Mouse (Mus musculus) erythroid progenitor cell, adult 5-6 weeks (primary cell): Measurements from ENCODE around the gene Hoxa5. TPM values are rescaled to one million over a fixed set of nuclear protein-coding genes. Genes with fewer than 3 reads are reported as not detected.

Source experiments
- ATAC-seq: replicated peaks from 2 replicates; pipeline ENCODE4 v1.8.0; 2016; ENCODE audit warnings: moderate number of reproducible peaks, mild to moderate bottlenecking, moderate TSS enrichment, inconsistent platforms; ENCODE audit not compliant: poor library complexity, low FRiP score, severe bottlenecking
- total RNA-seq, 2 experiments: library from RNA; stranded (forward) in 1 of 2; stranded (reverse) in 1 of 2; fragments of 150-400 nt in 1 of 2; fragments of 186-747, 209-891 nt in 1 of 2; gene quantifications; 2 replicates each; pipeline versions ENCODE4 v1.2.3 to v1.2.4; 2015 to 2017; ENCODE audit warnings: low replicate concordance in 2 of 2

Hoxa5 gene
- total RNA-seq, 2 experiments from 2014 or later = not detected

- ATAC-seq = no peak
Observed at GRCm38 (mm10) chr6:52217459-52217768, 13.0 kb upstream of the Hoxa5 start.

DNA sequence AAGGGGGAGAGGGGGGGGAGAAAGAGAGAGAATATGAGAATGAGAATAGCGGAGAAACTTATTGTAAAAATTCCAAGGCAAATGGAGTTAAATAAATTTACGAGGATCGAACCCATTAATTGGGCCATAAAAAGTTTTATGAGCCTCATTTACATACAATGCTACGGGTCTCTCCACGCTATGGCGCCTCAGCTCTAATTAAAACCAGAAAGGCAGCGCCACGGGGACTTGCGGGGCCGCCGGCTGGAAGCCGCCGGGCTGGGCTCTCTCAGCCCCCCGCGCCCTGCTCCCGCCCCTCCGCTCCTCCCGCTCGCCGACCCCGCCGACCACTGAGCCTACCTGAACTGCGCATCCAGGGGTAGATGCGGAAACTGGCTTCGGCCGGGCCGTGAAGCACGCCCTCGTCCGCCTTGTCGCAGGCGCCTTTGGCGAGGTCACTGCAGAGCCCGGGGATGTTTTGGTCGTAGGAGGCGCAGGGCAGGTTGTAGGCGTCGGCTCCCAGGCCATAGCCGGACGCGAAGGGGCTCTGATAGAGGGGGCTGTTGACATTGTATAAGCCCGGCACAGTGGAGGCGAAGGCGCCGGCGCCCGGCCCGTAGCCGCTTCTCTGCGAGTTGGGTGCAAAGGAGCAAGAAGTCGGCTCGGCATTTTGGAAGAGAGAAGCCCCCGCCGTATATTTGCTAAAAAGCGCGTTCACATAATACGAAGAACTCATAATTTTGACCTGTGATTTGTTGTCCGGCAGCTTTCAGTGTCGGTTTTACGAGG is 12.5 kb upstream of the Hoxa5 start:
- no peak for ATAC-seq

DNA sequence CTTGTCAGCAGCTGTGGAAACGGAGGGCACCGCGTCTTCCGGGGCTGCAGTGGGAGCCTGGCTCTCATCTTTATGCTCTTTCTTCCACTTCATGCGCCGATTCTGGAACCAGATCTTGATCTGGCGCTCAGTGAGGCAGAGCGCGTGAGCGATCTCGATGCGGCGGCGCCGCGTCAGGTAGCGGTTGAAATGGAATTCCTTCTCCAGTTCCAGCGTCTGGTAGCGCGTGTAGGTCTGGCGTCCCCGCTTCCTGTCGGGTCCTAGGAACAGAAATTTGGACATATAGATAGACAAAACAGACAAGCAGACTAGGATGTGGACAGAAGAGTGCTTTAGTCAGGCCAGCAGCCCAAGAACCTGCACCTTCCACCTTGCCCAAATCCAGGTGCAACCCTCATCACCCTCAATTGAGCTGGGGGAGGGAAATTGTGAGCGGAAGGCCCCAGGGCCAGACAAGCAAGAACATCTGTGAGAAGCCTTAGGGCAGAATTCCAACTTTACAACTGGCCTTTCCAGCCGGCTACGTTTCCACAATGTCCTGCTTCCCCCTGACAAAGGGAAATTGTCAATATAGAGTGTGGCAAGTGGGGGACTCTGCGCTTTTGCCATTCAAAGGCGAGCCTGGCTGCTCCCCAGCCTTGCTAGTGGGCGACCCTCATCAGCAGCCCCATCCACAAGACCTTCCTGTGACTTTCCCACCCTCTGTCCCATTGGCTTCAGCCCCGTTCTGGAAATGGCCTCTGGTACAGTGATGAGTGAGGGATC is 11.6 kb upstream of the Hoxa5 start:
- no peak for ATAC-seq

- ATAC-seq = no peak
Observed at GRCm38 (mm10) chr6:52215070-52215469, 10.7 kb upstream of the Hoxa5 start.

DNA sequence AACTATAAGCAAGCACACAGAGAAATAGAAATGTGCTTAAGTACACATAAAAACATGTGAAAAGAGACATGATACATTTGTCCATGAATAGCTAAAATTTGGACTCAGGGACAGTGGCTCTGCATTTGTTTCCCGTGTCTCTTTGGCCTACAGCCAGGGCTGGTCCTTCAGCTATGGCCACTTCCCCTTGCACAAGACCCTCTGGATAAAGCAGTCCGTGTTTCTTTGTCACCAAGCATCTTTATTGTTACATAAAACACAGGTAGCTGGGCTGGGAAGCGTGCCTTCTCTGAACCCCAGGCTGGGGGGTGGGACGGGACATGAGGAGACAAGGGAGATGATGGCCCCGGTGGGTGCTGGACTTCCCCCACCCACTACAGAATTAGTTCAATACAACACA is 9.9 kb upstream of the Hoxa5 start:
- no peak for ATAC-seq

- ATAC-seq = no peak
Observed at GRCm38 (mm10) chr6:52213119-52213986, 9.0 kb upstream of the Hoxa5 start, which contains the start of the genes Hoxa3 and Gm28308. Gene Hoxa3, minus strand, starts transcription at chr6:52213336. Gene Gm28308, minus strand, starts transcription at chr6:52213339.

- no peak for ATAC-seq
Observed at GRCm38 (mm10) chr6:52212556-52213118, 8.2 kb upstream of the Hoxa5 start.

DNA sequence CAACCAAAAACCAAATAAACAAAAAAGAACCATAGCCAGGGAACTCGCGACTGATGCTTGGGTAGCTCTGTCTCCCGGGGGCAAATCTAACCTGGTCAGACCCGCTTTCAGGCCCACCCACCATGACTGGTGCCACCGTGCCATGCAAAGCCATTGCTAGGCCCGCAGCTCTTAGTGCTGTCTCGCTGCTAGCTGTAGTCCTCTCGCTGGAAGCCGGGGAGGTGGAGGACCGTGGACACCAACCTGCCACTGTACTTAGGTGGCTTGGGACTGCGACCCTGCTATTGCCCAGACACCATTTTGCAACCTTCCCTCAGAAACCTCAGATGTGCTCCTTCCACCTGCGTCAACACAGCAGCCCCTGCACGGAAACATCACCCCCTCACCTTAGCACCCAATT is 7.6 kb upstream of the Hoxa5 start:
- no peak for ATAC-seq

DNA sequence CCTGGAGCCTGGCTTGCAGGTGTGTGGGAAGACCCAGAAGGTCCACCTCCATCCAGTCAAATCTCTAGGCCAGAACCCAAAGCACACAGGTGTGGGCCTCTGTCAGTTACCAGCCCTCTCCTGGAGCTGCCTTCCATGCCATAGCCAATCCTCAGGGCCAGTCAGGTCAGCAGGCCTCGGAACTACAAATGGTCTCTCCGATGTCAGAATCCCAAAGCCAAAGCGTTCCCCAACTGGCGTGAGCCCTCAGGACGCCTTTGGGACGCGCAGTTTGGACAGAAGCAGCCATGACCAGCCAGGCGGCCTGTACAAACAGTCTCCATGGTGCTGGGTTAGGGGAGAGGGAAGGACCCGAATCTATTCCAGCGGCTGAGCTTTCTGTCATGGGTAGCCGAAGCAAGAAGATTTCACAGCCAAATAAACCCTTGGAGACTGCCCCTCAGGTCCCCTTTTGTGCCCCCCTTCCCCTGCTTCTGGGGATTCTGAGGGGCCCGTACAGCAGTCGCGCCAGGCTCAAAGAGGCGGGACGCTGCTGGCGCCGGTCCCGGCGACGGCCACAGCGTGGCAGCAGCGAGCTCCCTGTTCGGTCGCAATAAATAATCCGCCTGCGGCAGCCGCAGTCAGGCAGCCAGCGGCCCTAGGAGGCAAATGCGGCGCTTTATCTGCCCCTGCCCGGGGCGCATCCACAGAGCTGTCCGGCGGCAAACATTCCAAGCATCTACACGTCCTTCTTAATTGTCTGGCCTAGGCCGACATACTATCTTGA is 7.0 kb upstream of the Hoxa5 start:
- no peak for ATAC-seq

DNA sequence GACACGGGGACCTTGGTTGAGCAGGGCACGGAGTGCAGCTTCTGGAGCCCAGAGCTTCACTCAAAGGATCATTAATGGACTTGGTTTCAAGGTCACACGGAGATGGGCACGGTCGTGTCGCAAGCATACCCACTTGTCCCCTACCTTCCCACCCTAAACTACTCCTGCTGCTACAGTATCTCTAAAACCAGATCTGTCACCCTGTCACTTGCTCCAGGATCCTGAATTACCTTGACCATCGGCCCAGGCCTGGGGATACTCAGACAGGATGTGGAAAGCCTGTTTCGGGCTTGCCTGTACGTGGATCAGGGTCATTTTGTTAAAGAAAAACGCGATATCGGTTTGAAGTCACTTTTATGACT is 5.3 kb upstream of the Hoxa5 start:
- no peak for ATAC-seq

DNA sequence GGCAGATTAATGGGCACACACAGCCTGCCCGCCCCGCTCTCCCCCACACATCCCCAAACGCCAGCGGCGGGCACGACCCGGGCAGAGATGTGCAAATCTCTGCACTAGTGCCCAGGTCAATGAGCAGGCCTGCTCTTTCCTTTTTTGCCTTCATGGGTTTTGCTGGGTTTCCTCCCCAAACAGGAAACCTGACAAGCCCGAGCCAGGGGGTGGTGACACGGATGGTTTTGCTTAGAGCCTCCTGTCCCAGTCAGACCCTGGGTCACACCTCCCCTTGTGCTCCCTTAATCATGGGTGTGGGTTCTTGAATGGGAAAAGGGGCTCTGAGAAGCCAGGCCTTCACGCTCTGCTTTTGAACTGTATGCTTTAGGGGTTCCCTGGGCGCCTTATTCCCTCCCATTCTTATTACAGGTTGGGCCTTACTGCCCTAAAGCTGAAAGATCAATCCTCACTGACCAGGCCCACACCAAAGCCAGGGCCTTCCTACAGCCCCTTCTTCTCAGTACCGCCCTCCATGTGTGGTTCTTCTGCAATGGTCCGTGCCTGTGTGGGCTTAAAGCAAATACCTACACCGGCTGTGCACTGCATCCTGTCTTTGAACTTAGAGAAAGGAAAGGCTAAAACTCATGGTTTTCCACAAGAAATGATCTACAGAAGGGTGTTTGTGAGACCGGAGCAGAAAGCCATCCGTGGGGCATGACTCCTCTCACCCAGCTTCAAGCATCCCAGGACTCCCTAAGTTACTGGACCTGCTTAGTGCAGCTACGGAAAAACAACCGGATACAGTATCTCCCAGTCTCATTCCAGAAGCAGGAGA is 4.7 kb upstream of the Hoxa5 start:
- no peak for ATAC-seq

GRCm38 (mm10) chr6:52208072-52208867 is 3.9 kb upstream of the Hoxa5 start, which contains the start of gene Hoxa6:
Gene Hoxa6, minus strand, starts transcription at chr6:52208722.
- ATAC-seq = no peak

- ATAC-seq = no peak
Observed at GRCm38 (mm10) chr6:52207684-52207976, 3.2 kb upstream of the Hoxa5 start.

- ATAC-seq = no peak
Observed at GRCm38 (mm10) chr6:52206882-52207683, 2.7 kb upstream of the Hoxa5 start.

DNA sequence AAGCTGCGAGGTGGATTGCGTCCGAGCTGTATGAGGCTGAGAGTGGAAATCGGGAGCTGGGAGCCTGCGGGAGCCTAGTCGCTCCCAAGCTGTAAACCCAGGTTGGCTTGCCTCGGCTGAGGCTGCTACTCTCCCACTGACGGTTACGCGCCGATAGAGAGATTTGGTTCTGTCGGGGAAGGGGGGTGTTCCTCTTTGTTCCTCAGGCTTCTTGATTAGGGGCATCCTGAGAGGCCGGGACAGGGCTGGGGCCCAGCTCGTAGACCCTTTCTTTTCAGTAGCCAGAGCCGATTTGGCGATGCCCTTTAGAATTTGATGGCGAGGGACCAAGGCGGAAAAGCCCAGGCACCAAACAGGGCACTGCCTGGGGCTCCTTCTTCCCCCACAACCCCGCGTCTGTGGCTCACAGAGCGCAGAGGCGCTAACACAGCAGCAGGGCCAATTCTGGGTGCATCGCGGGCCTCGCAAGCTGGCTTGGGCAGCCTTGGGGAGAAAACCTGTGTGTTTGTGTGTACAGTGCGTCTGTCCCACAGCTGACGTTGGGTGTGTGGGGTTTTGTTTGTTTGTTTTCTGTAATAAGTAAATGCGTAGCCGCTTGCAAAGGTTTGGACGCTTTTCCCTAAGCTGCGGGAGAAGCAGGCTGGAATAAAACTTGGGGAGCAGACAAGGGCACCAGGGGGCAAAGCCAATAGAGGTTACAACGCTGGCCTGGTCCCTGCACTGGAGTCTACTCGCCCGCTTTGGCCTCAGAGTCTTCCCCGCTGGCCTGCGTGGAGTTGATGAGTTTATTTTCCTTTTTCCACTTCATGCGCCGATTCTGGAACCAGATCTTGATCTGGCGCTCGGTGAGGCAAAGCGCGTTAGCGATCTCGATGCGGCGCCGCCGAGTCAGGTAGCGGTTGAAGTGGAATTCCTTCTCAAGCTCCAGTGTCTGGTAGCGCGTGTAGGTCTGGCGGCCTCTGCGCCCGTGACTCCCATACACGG is 1.5 kb upstream of the Hoxa5 start:
- no peak for ATAC-seq

DNA sequence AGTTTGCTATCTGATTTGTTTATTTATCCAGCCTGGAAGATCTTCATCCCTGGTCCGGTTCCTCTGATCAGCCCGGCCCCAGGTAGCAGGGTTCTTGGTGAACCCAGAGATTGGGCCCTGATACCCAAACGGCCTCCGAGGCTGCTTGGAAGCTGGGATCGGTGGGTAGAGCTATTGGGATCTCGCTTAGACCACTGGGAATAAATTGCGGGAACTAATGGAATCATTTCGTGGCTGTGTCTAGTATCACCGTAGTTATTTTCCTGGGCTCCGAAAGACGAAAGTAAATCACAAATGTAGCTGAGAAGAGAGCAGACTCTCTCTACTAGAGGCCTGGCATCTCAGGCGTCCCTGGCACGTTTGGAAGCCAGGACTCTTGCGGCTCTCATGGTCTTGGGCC is 834 bp upstream of the Hoxa5 start:
- no peak for ATAC-seq
